Mouse (Mus musculus) E14TG2a.4 (cell line): Measurements from ENCODE around the gene Gm39653.

Source experiments
- CTCF ChIP-seq: conservative IDR thresholded peaks from 2 replicates; pipeline ENCODE4 v1.5.1; 2014; ENCODE audit warnings: low read length
- NANOG ChIP-seq: IDR thresholded peaks from 2 replicates; pipeline ENCODE4 v1.6.1; 2014; ENCODE audit warnings: borderline replicate concordance, low read length, mixed read lengths
- POU5F1 ChIP-seq: IDR thresholded peaks from 2 replicates; pipeline ENCODE4 v1.6.1; 2014; ENCODE audit warnings: low read length, borderline replicate concordance

DNA sequence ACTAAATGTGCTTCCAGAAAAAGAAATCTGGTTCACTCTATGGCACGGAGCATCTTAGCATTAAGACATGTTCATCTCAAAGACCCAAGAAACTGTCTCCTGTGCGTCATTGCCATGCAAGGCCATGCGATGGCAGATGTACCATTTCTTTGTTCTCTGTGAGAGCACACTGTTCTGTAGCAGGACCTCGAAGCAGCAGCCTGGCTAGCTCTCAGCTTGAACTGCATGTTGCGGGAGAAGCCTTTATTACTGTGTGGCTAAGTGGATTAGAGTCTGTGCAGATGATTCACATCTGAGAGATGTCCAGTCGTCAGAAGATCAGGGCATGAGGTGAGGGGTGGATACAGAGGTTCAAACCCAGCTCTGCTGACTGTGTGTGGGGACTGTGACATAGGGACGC, 28.9 kb upstream of the Gm39653 start:
- TF ChIP-seq CTCF (no peak), NANOG (no peak), POU5F1 (no peak)
